Mouse (Mus musculus): ENCODE measurements at regions not wholly inside any gene's neighbourhood (a gene's known extent, or its start where the extent isn't known, plus 50 kb on each side); places are given as distances from the start of the nearest gene placed in this dataset.

DNA sequence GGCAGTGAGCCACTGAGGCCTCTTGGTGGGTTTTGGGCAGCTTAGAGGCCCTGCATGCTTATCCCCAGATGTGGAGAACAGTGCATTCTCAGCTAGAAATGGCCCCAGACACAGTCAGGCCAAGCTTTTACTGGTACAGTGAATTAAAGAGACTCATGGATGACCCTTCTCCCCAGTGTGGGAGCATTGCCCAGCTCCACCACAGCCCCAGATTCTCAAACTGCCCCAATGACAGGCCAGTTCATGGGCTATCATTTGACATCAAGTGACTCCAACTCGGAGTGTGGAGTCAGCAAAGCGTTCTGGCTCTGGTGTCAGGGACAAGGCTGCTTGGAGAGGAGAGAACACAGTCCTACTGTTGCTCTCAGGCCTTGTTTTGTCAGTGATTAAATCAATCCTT lies 354.2 kb upstream of the Id2 start:
- Histone ChIP-seq H3K27ac (ENCODE audit: insufficient read depth, low read depth) (no peak overlapping the region), H3K9ac (ENCODE audit: insufficient read depth, low read depth) (no peak overlapping the region), H3K4me1 (ENCODE audit: control insufficient read depth in 1 of 2, insufficient read depth in 2 of 2) (peaks cover 0 to 7% of the 10 kb centered on the region in 2 experiments; a peak in 1 of 4 replicates), H3K36me3 (replicated peaks in 1 of 2; ENCODE audit: control insufficient read depth in 1 of 2, insufficient read depth in 1 of 2, low read length in 1 of 2) (no peaks in the 10 kb centered on the region), H3K4me3 (replicated peaks in 1 of 3; ENCODE audit: low read depth in 2 of 3, low read length in 2 of 3, poor library complexity in 1 of 3) (no peak overlapping the region), H3K27me3 (replicated peaks) (no peaks in the 10 kb centered on the region), H3K4me2 (ENCODE audit: insufficient read depth, low read depth, poor library complexity, severe bottlenecking) (no peak overlapping the region), H3K9me3 (replicated peaks; ENCODE audit: low read length) (no peaks in the 10 kb centered on the region), H3K79me2 (replicated peaks; ENCODE audit: control insufficient read depth, extremely low read depth, insufficient read depth, poor library complexity, severe bottlenecking) (no peaks in the 10 kb centered on the region)
- dilution Hi-C loops (cut with MboI; ENCODE audit: extremely low pct_ligation_motif_present, extremely low pct_unique_long_range_greater_than_20kb, low sequenced_read_pairs), result no loop called here
- in situ Hi-C loops (cut with MboI; ENCODE audit: low pct_ligation_motif_present, low pct_unique_long_range_greater_than_20kb, low sequenced_read_pairs), result no loop called here
- TF ChIP-seq ZC3H11A (IDR thresholded peaks at IDR 0.05; ENCODE audit: low read depth, low read length) (no peak), ZKSCAN1 (IDR thresholded peaks at IDR 0.05; ENCODE audit: borderline replicate concordance, low read depth, low read length) (no peak), ZMIZ1 (IDR thresholded peaks at IDR 0.05; ENCODE audit: low read depth, low read length) (no peak), POLR2A (IDR thresholded peaks at IDR 0.05; ENCODE audit: low read depth, low read length) (no peak)
- DNase-seq (ENCODE audit: extremely low read depth), result no peak

- Histone ChIP-seq H3K4me1 (ENCODE audit: control insufficient read depth in 1 of 2, insufficient read depth in 2 of 2) (peaks cover 3 to 23% of the 10 kb centered on the region in 2 experiments; a peak in 2 of 4 replicates), H3K79me2 (replicated peaks; ENCODE audit: control insufficient read depth, extremely low read depth, insufficient read depth, poor library complexity, severe bottlenecking) (no peaks in the 10 kb centered on the region)
- TF ChIP-seq TBP (conservative IDR thresholded peaks at IDR 0.05; ENCODE audit: low read depth, low read length), result no peak
- no peak for TF ChIP-seq MAZ (IDR thresholded peaks at IDR 0.05; ENCODE audit: low read depth, low read length)
- no peak for TF ChIP-seq PAX5 (IDR thresholded peaks at IDR 0.05; ENCODE audit: low read length)
- no peak for TF ChIP-seq RAD21 (IDR thresholded peaks at IDR 0.05; ENCODE audit: low read depth, low read length)
- no peak for TF ChIP-seq NELFE (IDR thresholded peaks at IDR 0.05; ENCODE audit: low read depth, low read length)
- no peak for TF ChIP-seq EP300 (IDR thresholded peaks at IDR 0.05; ENCODE audit: low read length)
- TF ChIP-seq JUN (IDR thresholded peaks at IDR 0.05; ENCODE audit: insufficient read depth, low read depth, low read length), result no peak
- no peak for TF ChIP-seq UBTF (IDR thresholded peaks at IDR 0.05; ENCODE audit: low read depth, low read length)
- no peak for TF ChIP-seq ZKSCAN1 (IDR thresholded peaks at IDR 0.05; ENCODE audit: borderline replicate concordance, low read depth, low read length)
- TF ChIP-seq SMC3 (IDR thresholded peaks at IDR 0.05; ENCODE audit: low read depth, low read length), result no peak
- TF ChIP-seq ZNF384 (IDR thresholded peaks at IDR 0.05; ENCODE audit: low read depth, low read length), result no peak
- TF ChIP-seq MAX (IDR thresholded peaks at IDR 0.05; ENCODE audit: low read length), result no peak
Measured at GRCm38 (mm10) chr12:25444355-25444754, 347.4 kb upstream of the Id2 start.

More at GRCm38 (mm10) chr12:25444355-25444754, 347.4 kb upstream of the Id2 start:
- H3K9ac ChIP-seq (ENCODE audit: insufficient read depth, low read depth), result no peak overlapping the region
- dilution Hi-C loops (cut with MboI; ENCODE audit: extremely low pct_ligation_motif_present, extremely low pct_unique_long_range_greater_than_20kb, low sequenced_read_pairs), result no loop called here
- no peak overlapping the region for H3K4me2 ChIP-seq (ENCODE audit: insufficient read depth, low read depth, poor library complexity, severe bottlenecking)
- H3K9me3 ChIP-seq (replicated peaks; ENCODE audit: low read length), result no peaks in the 10 kb centered on the region
- no peak for DNase-seq (ENCODE audit: extremely low read depth)
- no peak overlapping the region for H3K4me3 ChIP-seq (replicated peaks in 1 of 3; ENCODE audit: low read depth in 2 of 3, low read length in 2 of 3, poor library complexity in 1 of 3)
- H3K27ac ChIP-seq (ENCODE audit: insufficient read depth, low read depth), result no peak overlapping the region
- H3K27me3 ChIP-seq (replicated peaks), result no peaks in the 10 kb centered on the region
- in situ Hi-C loops (cut with MboI; ENCODE audit: low pct_ligation_motif_present, low pct_unique_long_range_greater_than_20kb, low sequenced_read_pairs), result loop anchor here (25.0 kb wide), 1 partner anchor 232 kb away; no protein-coding TSS in a partner anchor
- H3K36me3 ChIP-seq (replicated peaks in 1 of 2; ENCODE audit: control insufficient read depth in 1 of 2, insufficient read depth in 1 of 2, low read length in 1 of 2), result no peaks in the 10 kb centered on the region
